Mouse (Mus musculus): ENCODE measurements at regions not wholly inside any gene's neighbourhood (a gene's known extent, or its start where the extent isn't known, plus 50 kb on each side); places are given as distances from the start of the nearest gene placed in this dataset.

DNA sequence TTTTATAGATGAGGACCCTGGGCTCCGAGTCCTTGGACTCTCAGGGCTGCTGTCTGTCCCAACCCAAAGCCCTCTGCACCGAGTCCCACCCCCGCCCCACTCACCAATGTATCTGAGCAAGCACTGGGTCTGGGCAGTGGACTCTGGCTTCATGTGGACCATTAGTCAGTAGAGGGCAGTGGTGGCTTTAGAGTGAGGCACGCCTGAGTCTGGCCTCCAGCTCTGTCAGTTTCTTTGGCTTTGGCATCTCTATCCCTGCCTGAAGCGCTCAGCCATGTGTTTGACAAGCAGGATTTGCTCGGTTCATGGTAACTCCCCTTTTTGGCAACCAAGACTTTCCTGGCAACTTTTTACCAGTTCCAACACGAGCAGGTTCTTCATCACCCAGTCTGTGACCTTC is 90.1 kb upstream of the Thy1 start:
- H3K27me3 ChIP-seq (ENCODE audit: control insufficient read depth, insufficient read depth, low read length) = no peaks in the 10 kb centered on the region
- no peaks in the 10 kb centered on the region for H3K36me3 ChIP-seq (ENCODE audit: control insufficient read depth, insufficient read depth, low read length)
- H3K4me3 ChIP-seq (ENCODE audit: low read depth, low read length) = no peak overlapping the region
- no peak overlapping the region for H3K9ac ChIP-seq (replicated peaks; ENCODE audit: low read depth, low read length)
- no peaks in the 10 kb centered on the region for H3K9me3 ChIP-seq (ENCODE audit: control insufficient read depth, low read depth, low read length)
- H3K4me2 ChIP-seq (replicated peaks; ENCODE audit: low read depth, low read length) = no peak overlapping the region
- no peak overlapping the region for H3K27ac ChIP-seq (ENCODE audit: low read length)
- 32% methylated on average over 7 of the region's 7 CpGs for WGBS
- ATAC-seq (ENCODE audit: insufficient number of reproducible peaks, insufficient read depth, low FRiP score, low read depth) = no peak
- no peaks in the 10 kb centered on the region for H3K4me1 ChIP-seq (ENCODE audit: control insufficient read depth, insufficient read depth, low read length)

DNA sequence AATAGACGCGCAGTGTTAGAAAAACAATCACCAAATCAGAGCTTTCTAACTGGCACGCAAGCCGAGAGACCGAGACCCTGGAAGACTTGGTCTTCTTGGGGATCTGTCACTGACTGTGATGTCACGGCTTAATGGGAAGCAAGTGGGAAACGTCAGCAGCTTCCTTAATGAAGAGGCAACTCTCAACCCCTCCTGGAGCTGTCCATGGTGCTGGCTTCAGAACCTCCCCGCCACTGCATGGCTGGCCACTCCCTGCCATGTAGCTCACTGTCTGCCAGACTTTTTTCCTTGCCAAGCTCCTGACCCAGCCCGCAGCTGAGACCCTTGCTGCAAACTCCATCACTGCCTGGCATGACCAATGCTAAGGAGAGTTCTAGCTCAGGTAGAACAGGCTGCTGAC is 83.6 kb upstream of the Thy1 start:
- no peaks in the 10 kb centered on the region for H3K9me3 ChIP-seq (ENCODE audit: control insufficient read depth, low read depth, low read length)
- H3K27me3 ChIP-seq (ENCODE audit: control insufficient read depth, insufficient read depth, low read length) = no peaks in the 10 kb centered on the region
- H3K36me3 ChIP-seq (ENCODE audit: control insufficient read depth, insufficient read depth, low read length) = no peaks in the 10 kb centered on the region
- H3K27ac ChIP-seq (ENCODE audit: low read length) = no peak overlapping the region
- no peak overlapping the region for H3K9ac ChIP-seq (replicated peaks; ENCODE audit: low read depth, low read length)
- ATAC-seq (ENCODE audit: insufficient number of reproducible peaks, insufficient read depth, low FRiP score, low read depth) = no peak
- no peaks in the 10 kb centered on the region for H3K4me1 ChIP-seq (ENCODE audit: control insufficient read depth, insufficient read depth, low read length)
- no peak overlapping the region for H3K4me3 ChIP-seq (ENCODE audit: low read depth, low read length)
- no peak overlapping the region for H3K4me2 ChIP-seq (replicated peaks; ENCODE audit: low read depth, low read length)
- WGBS = 22% methylated on average over 9 of the region's 9 CpGs

DNA sequence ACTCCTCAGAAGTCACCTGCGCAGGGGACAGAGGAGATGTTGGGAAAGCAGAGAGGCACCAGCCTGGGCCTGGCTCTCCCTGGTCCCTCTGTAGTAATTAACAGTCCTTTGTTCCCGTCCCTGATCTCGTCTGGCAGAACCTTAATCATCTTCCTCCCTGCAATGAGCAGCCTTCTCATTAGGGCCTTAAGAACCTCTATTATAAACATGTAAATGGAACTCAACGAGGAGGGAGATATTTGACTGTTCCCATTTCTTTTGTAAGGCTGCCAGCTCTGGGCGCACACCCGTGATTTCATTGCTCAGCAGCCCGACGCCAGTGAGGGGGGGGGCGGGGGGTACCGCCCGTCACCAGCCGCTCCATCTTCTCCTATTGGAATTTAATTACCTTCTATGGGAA is 81.8 kb upstream of the Thy1 start:
- no peaks in the 10 kb centered on the region for H3K9me3 ChIP-seq (ENCODE audit: control insufficient read depth, low read depth, low read length)
- ATAC-seq (ENCODE audit: insufficient number of reproducible peaks, insufficient read depth, low FRiP score, low read depth) = no peak
- H3K4me1 ChIP-seq (ENCODE audit: control insufficient read depth, insufficient read depth, low read length) = no peaks in the 10 kb centered on the region
- no peak overlapping the region for H3K9ac ChIP-seq (replicated peaks; ENCODE audit: low read depth, low read length)
- H3K4me2 ChIP-seq (replicated peaks; ENCODE audit: low read depth, low read length) = no peak overlapping the region
- no peak overlapping the region for H3K27ac ChIP-seq (ENCODE audit: low read length)
- no peaks in the 10 kb centered on the region for H3K27me3 ChIP-seq (ENCODE audit: control insufficient read depth, insufficient read depth, low read length)
- no peaks in the 10 kb centered on the region for H3K36me3 ChIP-seq (ENCODE audit: control insufficient read depth, insufficient read depth, low read length)
- 67% methylated on average over 12 of the region's 12 CpGs for WGBS
- H3K4me3 ChIP-seq (ENCODE audit: low read depth, low read length) = no peak overlapping the region

DNA sequence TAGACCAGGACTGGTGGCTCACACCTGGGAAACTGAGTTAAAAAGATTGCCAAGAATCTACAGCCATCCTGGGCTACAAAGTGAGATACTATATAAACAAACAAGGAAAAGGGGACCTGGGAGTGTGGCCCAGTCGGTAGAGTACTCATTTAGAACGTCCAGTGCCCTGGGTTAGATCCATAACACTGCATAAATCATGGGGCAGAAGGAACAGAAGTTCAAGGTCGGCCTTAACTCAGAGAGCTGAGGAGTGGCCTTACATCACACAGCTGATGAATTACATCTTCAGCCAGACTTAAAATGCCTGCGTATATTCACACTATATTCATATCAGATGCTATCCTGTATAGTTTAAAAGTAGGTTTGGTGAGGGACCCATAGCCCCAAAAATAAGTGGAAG is 78.0 kb upstream of the Thy1 start:
- H3K27ac ChIP-seq (ENCODE audit: low read length) = no peak overlapping the region
- no peaks in the 10 kb centered on the region for H3K4me1 ChIP-seq (ENCODE audit: control insufficient read depth, insufficient read depth, low read length)
- no peaks in the 10 kb centered on the region for H3K27me3 ChIP-seq (ENCODE audit: control insufficient read depth, insufficient read depth, low read length)
- no peak overlapping the region for H3K4me3 ChIP-seq (ENCODE audit: low read depth, low read length)
- H3K4me2 ChIP-seq (replicated peaks; ENCODE audit: low read depth, low read length) = no peak overlapping the region
- no peaks in the 10 kb centered on the region for H3K9me3 ChIP-seq (ENCODE audit: control insufficient read depth, low read depth, low read length)
- no peak for ATAC-seq (ENCODE audit: insufficient number of reproducible peaks, insufficient read depth, low FRiP score, low read depth)
- WGBS = 39% methylated on average over 4 of the region's 4 CpGs
- no peak overlapping the region for H3K9ac ChIP-seq (replicated peaks; ENCODE audit: low read depth, low read length)
- H3K36me3 ChIP-seq (ENCODE audit: control insufficient read depth, insufficient read depth, low read length) = no peaks in the 10 kb centered on the region

DNA sequence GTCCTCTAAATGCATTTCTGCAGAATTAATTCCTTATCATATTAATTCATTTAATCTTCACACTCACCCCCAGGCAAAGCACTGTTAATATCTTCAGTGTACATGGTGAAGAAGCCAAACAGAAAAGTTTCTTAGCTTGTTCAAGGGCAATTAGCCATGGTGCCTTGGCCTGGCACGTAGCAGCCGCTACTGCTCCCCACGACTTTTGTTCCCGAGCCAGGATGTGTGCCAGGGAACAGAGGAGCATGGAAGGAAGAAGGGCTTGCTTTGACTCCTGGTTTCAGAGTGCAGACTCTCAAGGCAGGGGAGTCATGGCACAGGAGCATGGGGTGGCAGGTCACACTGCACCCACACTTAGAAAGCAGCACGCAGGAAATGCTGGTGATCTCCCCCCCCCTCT is 77.4 kb upstream of the Thy1 start:
- Histone ChIP-seq H3K9me3 (ENCODE audit: control insufficient read depth, low read depth, low read length) (no peaks in the 10 kb centered on the region), H3K4me3 (ENCODE audit: low read depth, low read length) (no peak overlapping the region), H3K9ac (replicated peaks; ENCODE audit: low read depth, low read length) (no peak overlapping the region), H3K27ac (ENCODE audit: low read length) (no peak overlapping the region), H3K4me1 (ENCODE audit: control insufficient read depth, insufficient read depth, low read length) (no peaks in the 10 kb centered on the region), H3K4me2 (replicated peaks; ENCODE audit: low read depth, low read length) (no peak overlapping the region), H3K27me3 (ENCODE audit: control insufficient read depth, insufficient read depth, low read length) (no peaks in the 10 kb centered on the region), H3K36me3 (ENCODE audit: control insufficient read depth, insufficient read depth, low read length) (no peaks in the 10 kb centered on the region)
- ATAC-seq (ENCODE audit: insufficient number of reproducible peaks, insufficient read depth, low FRiP score, low read depth) = no peak
- WGBS = 81% methylated on average over 5 of the region's 5 CpGs

DNA sequence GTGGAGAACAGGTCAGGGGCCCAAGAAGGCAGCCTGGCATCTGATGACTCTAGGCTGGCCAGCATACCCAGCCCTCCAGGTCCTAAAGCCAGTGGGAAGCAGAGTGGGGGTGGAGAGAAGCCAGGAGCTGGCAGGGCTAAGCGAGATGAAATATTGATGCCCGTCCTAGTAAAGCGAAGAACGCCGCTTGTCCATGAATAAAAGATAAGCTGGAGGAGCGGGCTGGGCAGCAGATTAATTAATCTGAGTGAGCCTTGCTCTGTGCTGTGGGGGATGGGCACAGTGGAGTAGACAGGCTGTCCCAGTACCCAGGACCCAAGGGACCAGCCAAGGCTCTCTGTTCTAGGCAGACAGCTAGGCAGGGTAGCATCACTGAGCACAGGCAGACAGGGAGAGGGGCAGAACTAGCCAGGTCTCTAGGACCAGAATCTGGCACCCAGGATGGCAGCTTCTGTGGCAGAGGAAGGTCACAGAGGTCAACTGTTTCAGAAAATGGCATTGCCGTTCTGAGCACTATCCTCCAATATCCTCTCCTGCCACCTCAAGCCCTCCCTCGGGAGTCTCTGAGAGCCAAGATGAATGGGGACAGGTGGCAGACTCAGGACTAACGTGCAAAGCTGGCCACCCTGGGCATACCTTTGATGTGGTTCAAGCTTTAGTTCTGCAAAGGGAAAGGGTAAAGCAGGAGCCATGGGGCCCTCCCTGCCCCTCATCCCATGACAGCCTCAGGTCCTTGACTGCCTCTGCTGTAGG is 73.0 kb upstream of the Thy1 start:
- Histone ChIP-seq H3K9ac (replicated peaks; ENCODE audit: low read depth, low read length) (no peak overlapping the region), H3K9me3 (ENCODE audit: control insufficient read depth, low read depth, low read length) (no peaks in the 10 kb centered on the region), H3K4me3 (ENCODE audit: low read depth, low read length) (no peak overlapping the region), H3K36me3 (ENCODE audit: control insufficient read depth, insufficient read depth, low read length) (no peaks in the 10 kb centered on the region), H3K4me2 (replicated peaks; ENCODE audit: low read depth, low read length) (no peak overlapping the region), H3K4me1 (ENCODE audit: control insufficient read depth, insufficient read depth, low read length) (no peaks in the 10 kb centered on the region), H3K27me3 (ENCODE audit: control insufficient read depth, insufficient read depth, low read length) (no peaks in the 10 kb centered on the region), H3K27ac (ENCODE audit: low read length) (no peak overlapping the region)
- 41% methylated on average over 9 of the region's 9 CpGs for WGBS
- ATAC-seq (ENCODE audit: insufficient number of reproducible peaks, insufficient read depth, low FRiP score, low read depth) = no peak

DNA sequence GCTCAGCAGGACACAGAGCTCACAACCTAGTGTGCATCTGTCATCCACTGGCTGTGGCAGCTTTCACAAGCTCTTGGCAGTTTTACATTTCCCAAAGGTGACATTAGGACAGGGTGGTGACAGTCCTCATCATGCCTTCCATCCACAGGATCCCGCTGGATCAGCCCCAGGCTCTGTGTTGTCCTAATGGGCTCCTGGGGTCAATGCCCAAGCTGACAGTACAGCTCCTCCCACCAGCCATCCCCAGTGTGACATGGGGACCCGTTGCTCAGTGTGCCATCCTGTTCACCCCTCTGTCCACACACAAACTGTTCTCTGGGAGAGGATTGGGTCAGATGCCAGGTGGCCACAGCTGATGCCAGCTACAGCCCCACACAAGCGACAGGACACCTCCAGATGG is 72.3 kb upstream of the Thy1 start:
- H3K36me3 ChIP-seq (ENCODE audit: control insufficient read depth, insufficient read depth, low read length) = no peaks in the 10 kb centered on the region
- WGBS = 55% methylated on average over 3 of the region's 3 CpGs
- no peak for ATAC-seq (ENCODE audit: insufficient number of reproducible peaks, insufficient read depth, low FRiP score, low read depth)
- H3K4me3 ChIP-seq (ENCODE audit: low read depth, low read length) = no peak overlapping the region
- no peaks in the 10 kb centered on the region for H3K27me3 ChIP-seq (ENCODE audit: control insufficient read depth, insufficient read depth, low read length)
- no peak overlapping the region for H3K9ac ChIP-seq (replicated peaks; ENCODE audit: low read depth, low read length)
- no peaks in the 10 kb centered on the region for H3K9me3 ChIP-seq (ENCODE audit: control insufficient read depth, low read depth, low read length)
- no peak overlapping the region for H3K4me2 ChIP-seq (replicated peaks; ENCODE audit: low read depth, low read length)
- H3K4me1 ChIP-seq (ENCODE audit: control insufficient read depth, insufficient read depth, low read length) = no peaks in the 10 kb centered on the region
- no peak overlapping the region for H3K27ac ChIP-seq (ENCODE audit: low read length)

DNA sequence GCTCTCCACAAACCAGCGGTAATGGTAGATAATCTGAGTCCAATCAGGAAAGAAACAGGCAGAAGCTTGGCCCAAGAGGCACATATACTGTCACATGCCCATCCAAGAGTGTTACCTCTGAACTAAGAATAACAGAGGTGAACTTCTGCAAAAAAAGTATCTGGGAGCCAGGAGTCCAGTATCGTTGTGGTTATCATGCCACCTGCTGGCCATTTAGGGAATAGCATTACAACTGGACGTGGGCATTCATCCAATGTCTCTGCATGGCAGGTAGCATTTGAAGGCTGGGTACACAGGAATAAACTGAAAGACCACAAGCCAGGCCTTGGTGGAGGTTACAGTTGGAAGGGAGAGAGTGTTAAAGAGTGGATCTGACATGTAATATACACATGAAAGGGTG is 70.9 kb upstream of the Thy1 start:
- no peaks in the 10 kb centered on the region for H3K27me3 ChIP-seq (ENCODE audit: control insufficient read depth, insufficient read depth, low read length)
- H3K4me3 ChIP-seq (ENCODE audit: low read depth, low read length) = no peak overlapping the region
- no peaks in the 10 kb centered on the region for H3K36me3 ChIP-seq (ENCODE audit: control insufficient read depth, insufficient read depth, low read length)
- no peaks in the 10 kb centered on the region for H3K9me3 ChIP-seq (ENCODE audit: control insufficient read depth, low read depth, low read length)
- no peak overlapping the region for H3K9ac ChIP-seq (replicated peaks; ENCODE audit: low read depth, low read length)
- no peaks in the 10 kb centered on the region for H3K4me1 ChIP-seq (ENCODE audit: control insufficient read depth, insufficient read depth, low read length)
- no peak for ATAC-seq (ENCODE audit: insufficient number of reproducible peaks, insufficient read depth, low FRiP score, low read depth)
- no peak overlapping the region for H3K4me2 ChIP-seq (replicated peaks; ENCODE audit: low read depth, low read length)
- 10% methylated on average over 3 of the region's 3 CpGs for WGBS
- no peak overlapping the region for H3K27ac ChIP-seq (ENCODE audit: low read length)

DNA sequence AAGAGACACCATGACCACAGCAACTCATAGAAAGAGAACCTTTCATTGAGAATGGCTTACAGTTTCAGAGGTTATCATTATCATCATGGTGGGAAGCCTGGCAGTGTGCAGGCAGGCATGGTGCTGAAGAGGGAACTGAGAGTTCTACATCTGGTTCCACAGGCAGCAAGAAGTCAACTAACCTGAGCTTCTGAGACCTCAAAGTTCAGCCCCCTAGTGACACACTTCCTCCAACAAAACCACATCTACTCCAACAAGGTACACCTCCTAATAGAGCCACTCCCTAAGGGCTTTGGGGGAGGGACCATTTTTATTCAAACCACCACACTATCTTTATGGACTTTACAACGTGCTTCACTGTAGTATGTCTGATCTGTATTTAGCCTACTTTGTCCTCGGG is 67.8 kb upstream of the Thy1 start:
- Histone ChIP-seq H3K36me3 (ENCODE audit: control insufficient read depth, insufficient read depth, low read length) (no peaks in the 10 kb centered on the region), H3K4me1 (ENCODE audit: control insufficient read depth, insufficient read depth, low read length) (no peaks in the 10 kb centered on the region), H3K27me3 (ENCODE audit: control insufficient read depth, insufficient read depth, low read length) (no peaks in the 10 kb centered on the region), H3K9ac (replicated peaks; ENCODE audit: low read depth, low read length) (no peak overlapping the region), H3K27ac (ENCODE audit: low read length) (no peak overlapping the region), H3K9me3 (ENCODE audit: control insufficient read depth, low read depth, low read length) (no peaks in the 10 kb centered on the region), H3K4me2 (replicated peaks; ENCODE audit: low read depth, low read length) (no peak overlapping the region), H3K4me3 (ENCODE audit: low read depth, low read length) (no peak overlapping the region)
- WGBS = 56% methylated on average over 2 of the region's 2 CpGs
- ATAC-seq (ENCODE audit: insufficient number of reproducible peaks, insufficient read depth, low FRiP score, low read depth) = no peak
